Mouse (Mus musculus) liver, embryonic 14.5 days (tissue): ENCODE data around the gene Slc13a3.

Experiments
- CTCF ChIP-seq: IDR thresholded peaks from 2 replicates; pipeline ENCODE4 v1.5.1; 2016; ENCODE audit warnings: antibody characterized with exemption, low read depth, control low read depth
- EP300 ChIP-seq: IDR thresholded peaks from 2 replicates; pipeline ENCODE4 v1.6.1; 2016; ENCODE audit warnings: antibody characterized with exemption, low read depth

GRCm38 (mm10) chr2:165405351-165405750, 67.7 kb downstream of the Slc13a3 start:
- TF ChIP-seq CTCF (no peak), EP300 (no peak)
